Mouse (Mus musculus): ENCODE measurements around the gene Mn1. TPM values are rescaled to one million over a fixed set of nuclear protein-coding genes. Genes with fewer than 3 reads are reported as not detected.

Mn1 gene
- total and polyA plus RNA-seq, 3 experiments = 0.05 TPM; not detected in 2

- no peak overlapping the region for H3K4me3 ChIP-seq (ENCODE audit: low read depth, low read length)
- peaks cover 55% of the 10 kb centered on the region for H3K9me3 ChIP-seq (replicated peaks)
- DNase-seq (ENCODE audit: low spot score) = no peak
- H3K36me3 ChIP-seq (replicated peaks) = no peaks in the 10 kb centered on the region
- H3K27me3 ChIP-seq (ENCODE audit: insufficient read depth, low read length) = no peaks in the 10 kb centered on the region
- TF ChIP-seq CTCF (IDR thresholded peaks at IDR 0.05; ENCODE audit: low read depth, low read length) (no peak), GATA1 (IDR thresholded peaks at IDR 0.05; ENCODE audit: borderline replicate concordance, low read length) (no peak), TAL1 (conservative IDR thresholded peaks at IDR 0.05; ENCODE audit: low read depth, low read length) (no peak), GATA2 (IDR thresholded peaks at IDR 0.05; ENCODE audit: borderline replicate concordance, low read depth, low read length) (no peak), POLR2AphosphoS5 (IDR thresholded peaks at IDR 0.05; ENCODE audit: insufficient replicate concordance, low read depth, low read length) (no peak)
- no peak for ATAC-seq (ENCODE audit: extremely low read depth, insufficient number of reproducible peaks, low FRiP score, poor library complexity, severe bottlenecking)
- no peaks in the 10 kb centered on the region for H3K4me1 ChIP-seq (ENCODE audit: insufficient read depth, low read depth, low read length)
These were observed 2.4 kb upstream of the Mn1 start for GRCm38 (mm10) chr5:111414770-111415249.

DNA sequence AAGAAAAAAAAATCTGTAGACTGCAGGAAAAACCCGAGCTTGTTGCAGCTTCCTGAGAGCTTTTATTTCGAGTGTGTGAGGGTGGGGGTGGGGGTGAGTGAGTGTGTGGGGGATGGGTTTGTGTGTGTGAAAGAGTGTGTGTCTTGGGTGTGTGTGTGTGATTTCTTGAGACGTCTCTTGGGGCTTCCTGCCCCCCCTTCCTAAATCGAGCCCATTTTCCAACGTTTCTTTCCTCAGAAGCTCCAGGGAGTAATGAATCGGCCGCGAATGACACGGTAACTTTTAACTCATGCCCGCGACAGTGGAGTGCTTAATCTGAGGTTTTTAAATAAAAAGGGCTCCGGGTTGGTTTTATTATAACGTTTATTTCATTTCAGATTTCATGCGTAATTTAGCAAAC is 1.6 kb upstream of the Mn1 start:
- H3K9me3 ChIP-seq (replicated peaks) = peaks cover 63% of the 10 kb centered on the region
- no peak for ATAC-seq (ENCODE audit: extremely low read depth, insufficient number of reproducible peaks, low FRiP score, poor library complexity, severe bottlenecking)
- no peaks in the 10 kb centered on the region for H3K36me3 ChIP-seq (replicated peaks)
- TF ChIP-seq POLR2AphosphoS5 (IDR thresholded peaks at IDR 0.05; ENCODE audit: insufficient replicate concordance, low read depth, low read length) (no peak), TAL1 (conservative IDR thresholded peaks at IDR 0.05; ENCODE audit: low read depth, low read length) (no peak), CTCF (IDR thresholded peaks at IDR 0.05; ENCODE audit: low read depth, low read length) (no peak), GATA2 (IDR thresholded peaks at IDR 0.05; ENCODE audit: borderline replicate concordance, low read depth, low read length) (no peak), GATA1 (IDR thresholded peaks at IDR 0.05; ENCODE audit: borderline replicate concordance, low read length) (no peak)
- DNase-seq (ENCODE audit: low spot score) = no peak
- no peaks in the 10 kb centered on the region for H3K4me1 ChIP-seq (ENCODE audit: insufficient read depth, low read depth, low read length)
- no peaks in the 10 kb centered on the region for H3K27me3 ChIP-seq (ENCODE audit: insufficient read depth, low read length)
- no peak overlapping the region for H3K4me3 ChIP-seq (ENCODE audit: low read depth, low read length)

- no peak for TF ChIP-seq GATA2 (IDR thresholded peaks at IDR 0.05; ENCODE audit: borderline replicate concordance, low read depth, low read length)
- TF ChIP-seq TAL1 (conservative IDR thresholded peaks at IDR 0.05; ENCODE audit: low read depth, low read length) = no peak
- no peak for TF ChIP-seq CTCF (IDR thresholded peaks at IDR 0.05; ENCODE audit: low read depth, low read length)
- no peak for TF ChIP-seq POLR2AphosphoS5 (IDR thresholded peaks at IDR 0.05; ENCODE audit: insufficient replicate concordance, low read depth, low read length)
- TF ChIP-seq GATA1 (IDR thresholded peaks at IDR 0.05; ENCODE audit: borderline replicate concordance, low read length) = no peak
- Histone ChIP-seq H3K4me3 (ENCODE audit: low read depth, low read length) (no peak overlapping the region), H3K4me1 (ENCODE audit: insufficient read depth, low read depth, low read length) (no peaks in the 10 kb centered on the region), H3K27me3 (ENCODE audit: insufficient read depth, low read length) (no peaks in the 10 kb centered on the region), H3K36me3 (replicated peaks) (no peaks in the 10 kb centered on the region), H3K9me3 (replicated peaks) (peaks cover 67% of the 10 kb centered on the region)
- DNase-seq (ENCODE audit: low spot score) = no peak
- ATAC-seq (ENCODE audit: extremely low read depth, insufficient number of reproducible peaks, low FRiP score, poor library complexity, severe bottlenecking) = no peak
These were observed 1.1 kb upstream of the Mn1 start for GRCm38 (mm10) chr5:111416048-111416447.

DNA sequence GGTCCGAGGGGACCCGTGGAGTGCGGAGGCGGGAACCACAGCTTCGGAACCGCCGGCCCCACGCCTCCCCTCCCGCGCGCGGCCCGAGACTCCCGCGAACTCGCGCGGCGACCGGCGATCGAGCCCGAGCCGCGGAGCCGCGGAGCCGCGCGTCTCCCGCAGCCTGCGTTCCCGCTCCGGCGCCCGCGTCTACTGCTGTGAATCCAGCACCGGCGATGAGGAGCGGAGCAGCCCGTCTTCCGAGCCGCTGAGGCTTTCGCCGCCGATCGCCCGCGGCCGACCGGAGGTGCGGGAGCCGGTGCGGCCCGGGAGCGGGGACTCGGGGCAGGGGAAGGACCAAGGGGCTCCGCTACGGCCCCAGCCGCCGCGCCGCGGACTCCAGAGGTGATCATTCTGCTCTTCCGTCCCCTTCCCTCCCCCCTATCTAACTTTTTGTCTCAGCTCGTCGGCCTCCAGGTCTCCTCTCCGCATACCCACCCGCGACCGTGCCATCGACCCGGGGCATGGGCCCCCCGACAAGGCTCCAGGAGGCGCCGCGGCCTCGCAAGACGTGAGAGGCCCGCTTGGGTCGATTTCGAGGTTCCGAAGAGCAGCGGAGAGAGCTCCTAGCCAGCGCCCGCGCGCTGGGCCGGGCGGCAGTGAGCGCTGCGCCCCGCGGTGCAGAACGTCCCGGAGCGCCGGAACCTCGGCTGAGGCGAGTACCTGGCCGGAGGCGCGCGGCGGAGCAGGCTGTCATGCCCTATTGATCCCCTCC is 393 bp downstream of the Mn1 start:
- peaks cover 80% of the 10 kb centered on the region for H3K9me3 ChIP-seq (replicated peaks)
- no peak for TF ChIP-seq GATA1 (IDR thresholded peaks at IDR 0.05; ENCODE audit: borderline replicate concordance, low read length)
- no peak for TF ChIP-seq CTCF (IDR thresholded peaks at IDR 0.05; ENCODE audit: low read depth, low read length)
- no peak for TF ChIP-seq POLR2AphosphoS5 (IDR thresholded peaks at IDR 0.05; ENCODE audit: insufficient replicate concordance, low read depth, low read length)
- no peak for TF ChIP-seq TAL1 (conservative IDR thresholded peaks at IDR 0.05; ENCODE audit: low read depth, low read length)
- no peak for TF ChIP-seq GATA2 (IDR thresholded peaks at IDR 0.05; ENCODE audit: borderline replicate concordance, low read depth, low read length)
- no peaks in the 10 kb centered on the region for H3K4me1 ChIP-seq (ENCODE audit: insufficient read depth, low read depth, low read length)
- DNase-seq (ENCODE audit: low spot score) (no peak), ATAC-seq (ENCODE audit: extremely low read depth, insufficient number of reproducible peaks, low FRiP score, poor library complexity, severe bottlenecking) (no peak)
- no peak overlapping the region; the same call in 1 of the 2 replicates for H3K4me3 ChIP-seq (ENCODE audit: low read depth, low read length)
- H3K36me3 ChIP-seq (replicated peaks) = no peaks in the 10 kb centered on the region
- no peaks in the 10 kb centered on the region for H3K27me3 ChIP-seq (ENCODE audit: insufficient read depth, low read length)

- no peaks in the 10 kb centered on the region for H3K27me3 ChIP-seq (ENCODE audit: insufficient read depth, low read length)
- ATAC-seq (ENCODE audit: extremely low read depth, insufficient number of reproducible peaks, low FRiP score, poor library complexity, severe bottlenecking) (no peak), DNase-seq (ENCODE audit: low spot score) (no peak)
- peak overlapping the region; percentile 6; the same call in 1 of the 2 replicates for H3K4me3 ChIP-seq (ENCODE audit: low read depth, low read length)
- TF ChIP-seq CTCF (IDR thresholded peaks at IDR 0.05; ENCODE audit: low read depth, low read length) = no peak
- no peak for TF ChIP-seq GATA2 (IDR thresholded peaks at IDR 0.05; ENCODE audit: borderline replicate concordance, low read depth, low read length)
- TF ChIP-seq TAL1 (conservative IDR thresholded peaks at IDR 0.05; ENCODE audit: low read depth, low read length) = no peak
- no peak for TF ChIP-seq POLR2AphosphoS5 (IDR thresholded peaks at IDR 0.05; ENCODE audit: insufficient replicate concordance, low read depth, low read length)
- no peak for TF ChIP-seq GATA1 (IDR thresholded peaks at IDR 0.05; ENCODE audit: borderline replicate concordance, low read length)
- H3K4me1 ChIP-seq (ENCODE audit: insufficient read depth, low read depth, low read length) = no peaks in the 10 kb centered on the region
- no peaks in the 10 kb centered on the region for H3K36me3 ChIP-seq (replicated peaks)
- peaks cover 80% of the 10 kb centered on the region for H3K9me3 ChIP-seq (replicated peaks)
These were observed 1.3 kb downstream of the Mn1 start for GRCm38 (mm10) chr5:111418202-111419120.

All from G1E (cell line).